Mouse (Mus musculus) frontal cortex, postnatal 36 days (tissue): Measurements from ENCODE around the gene 4930544G11Rik.

Source experiments
- DNase-seq, 2 experiments: peaks; one replicate each; pipeline ENCODE4 v3.0.0; 2022; ENCODE audit warnings: low spot score in 2 of 2

Gene 4930544G11Rik

GRCm38 (mm10) chr6:65952309-65952708 lies at the start of gene 4930544G11Rik:
Gene 4930544G11Rik, plus strand, starts transcription at chr6:65952609.
- DNase-seq: no peak

DNA sequence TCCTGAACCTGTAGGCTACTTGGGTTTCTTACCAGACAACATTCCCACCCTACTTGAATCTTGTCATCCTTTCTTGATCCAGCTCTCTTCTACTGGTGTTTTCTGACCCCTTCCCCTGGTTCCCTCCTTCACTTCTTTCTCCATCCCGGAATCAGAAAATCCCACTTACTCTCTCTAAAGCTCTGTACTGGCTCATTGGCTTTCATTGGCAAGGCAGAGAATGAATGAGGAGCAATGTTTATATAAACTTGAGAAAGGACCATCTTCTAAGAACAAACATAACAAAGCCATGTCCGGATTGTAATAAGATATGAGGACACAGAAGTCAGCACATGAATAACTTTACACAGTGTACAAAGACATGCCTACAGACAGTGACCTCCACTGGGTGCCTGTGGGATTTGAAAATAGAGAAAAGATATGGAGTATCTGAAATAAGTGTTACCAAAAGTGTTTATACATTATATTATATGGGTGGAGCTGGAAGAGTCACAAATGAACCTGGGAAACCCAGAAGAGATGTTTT lies 45.7 kb upstream of the 4930544G11Rik start:
- DNase-seq: no peak

GRCm38 (mm10) chr6:65915421-65915820 lies 37.0 kb upstream of the 4930544G11Rik start:
- DNase-seq: no peak

GRCm38 (mm10) chr6:65921703-65922102 lies 30.7 kb upstream of the 4930544G11Rik start:
- DNase-seq: no peak

DNA sequence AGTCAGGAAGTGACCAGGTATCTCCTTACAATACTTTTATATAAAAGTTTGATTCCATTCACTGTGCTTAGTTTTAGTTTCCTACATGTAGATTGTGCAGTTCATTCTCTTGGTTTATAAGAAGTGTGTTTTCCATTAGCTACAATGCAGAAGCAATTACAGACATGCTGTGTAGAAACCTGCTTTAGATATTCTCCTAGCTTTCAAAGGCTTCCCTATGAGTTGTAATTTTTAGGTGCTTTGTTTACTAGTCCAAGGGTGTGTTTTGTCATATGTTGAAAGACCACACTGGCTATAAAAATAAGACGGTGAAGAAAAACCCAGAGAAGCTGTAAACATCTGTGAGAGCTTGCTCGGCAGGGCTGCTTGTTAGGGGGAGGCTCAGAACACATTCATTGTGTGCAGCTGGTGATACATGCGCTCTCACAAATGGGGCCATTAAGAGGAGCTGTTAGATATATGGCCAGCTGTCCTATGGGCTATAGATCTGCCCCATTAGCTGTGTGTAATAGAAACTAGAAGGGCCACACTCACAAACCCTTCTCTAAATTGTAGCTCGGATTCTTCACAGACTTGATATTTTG lies 28.8 kb upstream of the 4930544G11Rik start:
- DNase-seq: no peak

DNA sequence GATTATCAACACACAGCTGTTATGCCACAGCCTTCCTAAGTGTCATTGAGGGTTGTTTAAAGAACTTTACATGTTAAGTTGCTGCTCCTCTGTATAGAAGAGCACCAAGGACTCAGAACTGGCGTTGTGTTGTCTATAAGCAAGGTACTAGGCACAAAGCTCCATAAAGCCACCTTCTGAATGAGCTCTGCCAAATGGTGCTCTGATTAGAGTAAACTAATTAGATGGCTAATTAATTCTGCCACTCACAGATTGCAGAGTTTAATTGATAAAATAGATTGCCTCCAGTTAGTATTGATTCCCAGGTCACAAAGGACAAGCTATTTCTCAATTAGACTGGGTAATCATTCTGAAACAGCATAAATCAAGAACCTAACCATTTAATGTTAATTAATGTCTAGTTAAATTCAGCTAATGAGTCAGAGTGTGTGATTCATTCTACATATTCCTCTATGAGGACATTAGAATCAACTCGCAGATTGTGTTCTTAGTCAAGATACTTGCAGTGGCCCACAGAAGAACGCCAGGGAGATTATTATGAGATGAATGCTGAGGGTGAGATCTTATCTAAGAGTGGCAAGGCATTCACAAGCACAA lies 26.6 kb upstream of the 4930544G11Rik start:
- no peak for DNase-seq

- DNase-seq: no peak
Observed at GRCm38 (mm10) chr6:65930523-65930922, 21.9 kb upstream of the 4930544G11Rik start.

- no peak for DNase-seq
Observed at GRCm38 (mm10) chr6:65932776-65933175, 19.6 kb upstream of the 4930544G11Rik start.

GRCm38 (mm10) chr6:65933177-65933576 lies 19.2 kb upstream of the 4930544G11Rik start:
- no peak for DNase-seq

DNA sequence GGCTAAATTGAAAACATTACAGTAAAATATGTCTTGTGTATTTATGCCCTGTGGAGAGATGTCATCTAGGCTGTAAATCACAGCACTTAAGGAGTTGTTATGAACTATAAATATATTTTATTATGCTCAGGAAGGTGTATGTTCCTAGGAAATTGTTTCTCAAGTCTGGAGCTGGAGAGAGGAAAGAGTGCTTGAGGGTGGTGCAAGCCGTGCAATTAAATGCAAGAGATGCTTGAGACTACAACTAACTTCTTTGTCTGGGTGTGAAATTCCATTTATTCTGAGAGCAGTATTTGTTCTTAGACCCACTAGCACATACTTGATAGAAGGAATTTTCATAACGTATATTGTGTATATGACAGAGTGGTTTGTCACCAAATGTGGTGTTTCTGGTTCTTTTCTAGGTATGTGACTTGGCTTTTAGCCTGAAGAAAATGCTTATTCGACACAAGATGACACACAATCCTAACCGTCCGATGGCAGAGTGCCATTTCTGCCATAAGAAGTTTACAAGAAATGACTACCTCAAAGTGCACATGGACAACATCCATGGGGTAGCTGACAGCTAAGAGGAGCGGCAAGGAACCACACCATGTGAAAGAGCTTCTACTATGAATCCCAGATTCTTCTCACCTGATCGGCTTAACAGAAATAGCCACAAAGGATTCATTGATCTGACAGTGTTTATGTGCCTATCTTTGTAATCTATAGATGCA lies 16.7 kb upstream of the 4930544G11Rik start:
- no peak for DNase-seq

- no peak for DNase-seq
Observed at GRCm38 (mm10) chr6:65950492-65950891, 1.9 kb upstream of the 4930544G11Rik start.

- no peak for DNase-seq
Observed at GRCm38 (mm10) chr6:65969386-65970111, 17.1 kb downstream of the 4930544G11Rik start.

- DNase-seq: no peak
Observed at GRCm38 (mm10) chr6:65970410-65970809, 18.0 kb downstream of the 4930544G11Rik start.

GRCm38 (mm10) chr6:65992081-65992480 lies 39.7 kb downstream of the 4930544G11Rik start:
- DNase-seq: no peak

DNA sequence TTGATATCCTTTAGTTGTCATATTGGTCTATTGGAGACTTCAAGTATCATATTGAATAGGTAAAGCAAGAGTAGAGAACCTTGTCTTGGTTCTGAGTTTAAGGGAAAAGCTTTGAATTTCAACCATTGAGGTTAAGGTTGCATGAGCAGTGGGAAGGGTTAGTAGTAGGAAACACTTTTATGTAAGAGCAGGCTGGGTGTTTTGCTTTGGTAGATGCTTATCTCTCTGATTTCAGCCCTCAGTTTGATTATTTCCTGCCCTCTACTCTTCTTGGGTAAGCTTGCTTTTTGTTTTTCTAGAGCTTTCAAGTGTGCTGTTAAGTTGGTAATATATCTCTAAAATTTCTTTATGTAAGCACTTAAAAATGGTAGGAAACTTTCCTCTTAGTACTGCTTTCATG lies 45.9 kb downstream of the 4930544G11Rik start:
- DNase-seq: no peak
